Mouse (Mus musculus): Measurements from ENCODE around the gene Prrg1. TPM values are rescaled to one million over a fixed set of nuclear protein-coding genes. Genes with fewer than 3 reads are reported as not detected.
A peak's percentile ranks its signal among the peaks of the same experiment; 100 is the strongest.

The Prrg1 gene
- 7.9 and 9.4 TPM in 2 replicates for polyA plus RNA-seq (2016; fragmentation: Nextera tagmentation; extraction: Ambion mirVana)

- ATAC-seq (ENCODE audit: low FRiP score) = peak; percentile 98
- H3K4me1 ChIP-seq = no peaks in the 10 kb centered on the region
- H3K27ac ChIP-seq = peak within 1 kb of the TSS; percentile 77
- 14% methylated on average over 35 of the region's 36 CpGs for WGBS
- H3K9ac ChIP-seq = peak within 1 kb of the TSS; percentile 53
- peak within 1 kb of the TSS; percentile 52 for H3K4me2 ChIP-seq (replicated peaks)
- H3K4me3 ChIP-seq = peak within 1 kb of the TSS; percentile 48
- H3K27me3 ChIP-seq = no peaks in the 10 kb centered on the region
- H3K36me3 ChIP-seq = no peaks in the 10 kb centered on the region
- H3K9me3 ChIP-seq (replicated peaks) = no peaks in the 10 kb centered on the region
Observed at GRCm38 (mm10) chrX:78583202-78584004, at the start of gene Prrg1. Prrg1 (minus strand) TSS chrX:78583896.

GRCm38 (mm10) chrX:78605814-78606213 lies 22.1 kb upstream of the Prrg1 start:
- Histone ChIP-seq H3K4me3 (no peak overlapping the region), H3K4me2 (replicated peaks) (no peak overlapping the region), H3K27ac (no peak overlapping the region), H3K27me3 (no peaks in the 10 kb centered on the region), H3K4me1 (no peaks in the 10 kb centered on the region), H3K9ac (no peak overlapping the region), H3K9me3 (replicated peaks) (no peaks in the 10 kb centered on the region), H3K36me3 (no peaks in the 10 kb centered on the region)
- no peak for ATAC-seq (ENCODE audit: low FRiP score)
- WGBS = 59% methylated on average over 2 of the region's 2 CpGs

- H3K9me3 ChIP-seq (replicated peaks) = no peaks in the 10 kb centered on the region
- WGBS = 70% methylated on average over 2 of the region's 2 CpGs
Observed at GRCm38 (mm10) chrX:78593138-78593537, 9.4 kb upstream of the Prrg1 start.

GRCm38 (mm10) chrX:78582854-78583201 lies 868 bp downstream of the Prrg1 start:
- ATAC-seq (ENCODE audit: low FRiP score) = peak; percentile 60
- Histone ChIP-seq H3K27me3 (no peaks in the 10 kb centered on the region), H3K4me1 (no peaks in the 10 kb centered on the region), H3K9ac (peak overlapping the region; percentile 53), H3K4me3 (peak overlapping the region; percentile 48), H3K36me3 (no peaks in the 10 kb centered on the region), H3K27ac (peak overlapping the region; percentile 77; the same call in 1 of the 2 replicates), H3K4me2 (replicated peaks) (peak overlapping the region; percentile 52), H3K9me3 (replicated peaks) (no peaks in the 10 kb centered on the region)
- WGBS = 29% methylated on average over 12 of the region's 21 CpGs

More at GRCm38 (mm10) chrX:78593138-78593537, 9.4 kb upstream of the Prrg1 start:
- H3K27me3 ChIP-seq = no peaks in the 10 kb centered on the region
- no peak overlapping the region for H3K4me3 ChIP-seq
- H3K36me3 ChIP-seq = no peaks in the 10 kb centered on the region
- H3K9ac ChIP-seq = no peak overlapping the region
- no peak overlapping the region for H3K27ac ChIP-seq
- no peaks in the 10 kb centered on the region for H3K4me1 ChIP-seq
- no peak overlapping the region for H3K4me2 ChIP-seq (replicated peaks)
- no peak for ATAC-seq (ENCODE audit: low FRiP score)

DNA sequence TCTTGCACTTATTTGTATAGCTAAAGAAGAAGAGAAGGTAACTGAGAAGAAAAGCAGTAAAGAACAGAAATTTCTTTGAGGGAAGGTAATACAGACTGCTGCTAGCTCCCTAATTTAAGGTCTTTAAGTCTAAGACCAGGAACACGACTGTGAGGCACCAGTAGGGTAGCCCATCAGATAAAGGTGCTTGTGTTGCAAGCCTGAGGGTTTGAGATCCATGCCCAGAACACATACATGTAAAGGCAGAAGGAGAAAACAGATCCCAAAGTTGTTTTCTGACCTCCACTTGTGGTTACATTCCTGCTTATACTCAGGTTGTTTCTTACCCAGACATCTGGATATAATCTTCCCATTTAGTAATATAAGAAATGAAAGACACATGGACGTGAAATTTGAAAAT lies 20.2 kb downstream of the Prrg1 start:
- Histone ChIP-seq H3K27me3 (no peaks in the 10 kb centered on the region), H3K4me1 (no peaks in the 10 kb centered on the region), H3K36me3 (no peaks in the 10 kb centered on the region), H3K27ac (no peak overlapping the region), H3K9ac (no peak overlapping the region), H3K9me3 (replicated peaks) (no peaks in the 10 kb centered on the region), H3K4me3 (no peak overlapping the region), H3K4me2 (replicated peaks) (no peak overlapping the region)
- WGBS = 58% methylated on average over 2 of the region's 2 CpGs
- no peak for ATAC-seq (ENCODE audit: low FRiP score)

DNA sequence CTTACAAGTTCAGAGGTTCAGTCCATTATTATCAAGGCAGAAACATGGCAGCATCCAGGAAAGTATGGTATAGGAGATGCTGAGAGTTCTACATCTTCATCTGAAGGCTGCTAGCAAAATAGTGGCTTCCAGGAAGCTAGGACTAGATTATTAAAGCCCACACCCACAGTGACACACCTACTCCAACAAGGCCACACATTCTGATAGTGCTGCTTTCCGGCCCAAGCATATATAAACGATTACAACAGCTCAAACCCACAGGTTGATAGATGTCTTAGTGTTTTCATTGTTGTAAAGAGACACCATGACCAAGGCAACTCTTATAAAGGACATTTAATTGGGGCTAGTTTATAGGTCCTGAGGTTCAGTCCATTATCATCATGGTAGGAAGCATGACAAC lies 30.3 kb downstream of the Prrg1 start:
- Histone ChIP-seq H3K4me1 (no peaks in the 10 kb centered on the region), H3K9me3 (replicated peaks) (no peaks in the 10 kb centered on the region), H3K4me2 (replicated peaks) (no peak overlapping the region), H3K36me3 (no peaks in the 10 kb centered on the region), H3K27me3 (no peaks in the 10 kb centered on the region), H3K4me3 (no peak overlapping the region), H3K27ac (no peak overlapping the region), H3K9ac (no peak overlapping the region)
- 89% methylated on average over 2 of the region's 2 CpGs for WGBS
- no peak for ATAC-seq (ENCODE audit: low FRiP score)

- no peaks in the 10 kb centered on the region for H3K27me3 ChIP-seq
- no peak overlapping the region for H3K4me3 ChIP-seq
- no peak overlapping the region for H3K27ac ChIP-seq
- no peaks in the 10 kb centered on the region for H3K9me3 ChIP-seq (replicated peaks)
- no peaks in the 10 kb centered on the region for H3K4me1 ChIP-seq
- no peak overlapping the region for H3K4me2 ChIP-seq (replicated peaks)
- no peaks in the 10 kb centered on the region for H3K36me3 ChIP-seq
- ATAC-seq (ENCODE audit: low FRiP score) = no peak
- no peak overlapping the region for H3K9ac ChIP-seq
- 69% methylated on average over 1 of the region's 1 CpGs for whole genome bisulfite sequencing
Observed at GRCm38 (mm10) chrX:78552704-78553103, 31.0 kb downstream of the Prrg1 start.

- Histone ChIP-seq H3K9me3 (replicated peaks) (no peaks in the 10 kb centered on the region), H3K4me1 (no peaks in the 10 kb centered on the region), H3K27me3 (no peaks in the 10 kb centered on the region), H3K27ac (no peak overlapping the region), H3K4me2 (replicated peaks) (no peak overlapping the region), H3K36me3 (no peaks in the 10 kb centered on the region), H3K9ac (no peak overlapping the region), H3K4me3 (no peak overlapping the region)
- ATAC-seq (ENCODE audit: low FRiP score) = no peak
- 58% methylated on average over 1 of the region's 1 CpGs for WGBS
Observed at GRCm38 (mm10) chrX:78547696-78548095, 36.0 kb downstream of the Prrg1 start.

DNA sequence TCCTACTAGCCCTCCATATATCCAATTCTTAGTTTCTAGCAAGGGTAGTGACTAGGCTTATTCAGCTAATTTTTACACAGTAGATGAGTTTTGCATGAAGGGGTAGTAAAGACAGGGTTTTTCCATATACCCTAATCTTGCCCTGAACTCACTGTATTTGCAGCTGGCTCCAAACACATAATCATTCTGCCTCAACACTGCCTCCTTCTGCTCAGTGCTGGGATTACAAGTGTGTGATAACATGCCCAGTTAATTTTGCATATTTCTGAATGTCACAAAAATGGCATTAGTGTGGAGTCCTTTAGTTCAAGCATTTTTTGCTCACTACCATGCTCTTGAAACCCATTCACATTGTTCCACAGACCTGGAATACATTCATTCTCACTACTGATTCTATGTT lies 44.0 kb downstream of the Prrg1 start:
- Histone ChIP-seq H3K4me2 (replicated peaks) (no peak overlapping the region), H3K27ac (no peak overlapping the region), H3K9ac (no peak overlapping the region), H3K36me3 (no peaks in the 10 kb centered on the region), H3K9me3 (replicated peaks) (no peaks in the 10 kb centered on the region), H3K27me3 (no peaks in the 10 kb centered on the region), H3K4me3 (no peak overlapping the region), H3K4me1 (no peaks in the 10 kb centered on the region)
- ATAC-seq (ENCODE audit: low FRiP score) = no peak

- H3K27ac ChIP-seq = no peak overlapping the region
- no peaks in the 10 kb centered on the region for H3K4me1 ChIP-seq
- H3K9ac ChIP-seq = no peak overlapping the region
- no peaks in the 10 kb centered on the region for H3K27me3 ChIP-seq
- WGBS = 76% methylated on average over 2 of the region's 2 CpGs
- no peaks in the 10 kb centered on the region for H3K36me3 ChIP-seq
- no peak overlapping the region for H3K4me3 ChIP-seq
- H3K4me2 ChIP-seq (replicated peaks) = no peak overlapping the region
- H3K9me3 ChIP-seq (replicated peaks) = no peaks in the 10 kb centered on the region
- ATAC-seq (ENCODE audit: low FRiP score) = no peak
Observed at GRCm38 (mm10) chrX:78538632-78539316, 44.9 kb downstream of the Prrg1 start.

- Histone ChIP-seq H3K4me1 (no peaks in the 10 kb centered on the region), H3K4me2 (replicated peaks) (no peak overlapping the region), H3K9ac (no peak overlapping the region), H3K36me3 (no peaks in the 10 kb centered on the region), H3K9me3 (replicated peaks) (no peaks in the 10 kb centered on the region), H3K27me3 (no peaks in the 10 kb centered on the region), H3K4me3 (no peak overlapping the region), H3K27ac (no peak overlapping the region)
- 98% methylated on average over 2 of the region's 2 CpGs for WGBS
- no peak for ATAC-seq (ENCODE audit: low FRiP score)
Observed at GRCm38 (mm10) chrX:78518301-78518700, 65.4 kb downstream of the Prrg1 start.

DNA sequence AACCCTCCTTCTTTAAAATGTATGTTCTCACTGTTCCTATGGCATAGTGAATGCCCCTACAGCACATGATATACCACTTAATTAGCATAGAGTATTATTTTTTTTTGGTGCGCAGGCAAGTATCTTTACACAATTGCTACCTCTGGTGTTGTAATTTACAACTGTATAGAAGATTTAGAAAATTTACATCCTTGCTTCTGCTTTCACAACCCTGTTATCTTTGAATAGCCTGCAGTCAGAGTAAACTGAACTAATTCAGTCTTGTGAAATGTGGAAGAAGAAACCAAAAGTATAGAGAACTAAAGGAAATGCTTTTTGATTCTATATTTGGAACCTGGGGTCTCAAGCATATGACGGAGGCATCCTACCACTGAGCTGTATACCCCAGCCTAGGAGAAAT lies 100.7 kb downstream of the Prrg1 start:
- H3K4me3 ChIP-seq = no peak overlapping the region
- H3K27me3 ChIP-seq = no peaks in the 10 kb centered on the region
- H3K36me3 ChIP-seq = no peaks in the 10 kb centered on the region
- no peaks in the 10 kb centered on the region for H3K4me1 ChIP-seq
- no peak overlapping the region for H3K27ac ChIP-seq
- ATAC-seq (ENCODE audit: low FRiP score) = no peak
- H3K9me3 ChIP-seq (replicated peaks) = no peaks in the 10 kb centered on the region
- H3K4me2 ChIP-seq (replicated peaks) = no peak overlapping the region
- 90% methylated on average over 2 of the region's 2 CpGs for WGBS
- H3K9ac ChIP-seq = no peak overlapping the region

GRCm38 (mm10) chrX:78479710-78480109 lies 104.0 kb downstream of the Prrg1 start:
- no peak overlapping the region for H3K9ac ChIP-seq
- H3K4me3 ChIP-seq = no peak overlapping the region
- H3K9me3 ChIP-seq (replicated peaks) = no peaks in the 10 kb centered on the region
- H3K4me1 ChIP-seq = no peaks in the 10 kb centered on the region
- H3K36me3 ChIP-seq = no peaks in the 10 kb centered on the region
- H3K27me3 ChIP-seq = no peaks in the 10 kb centered on the region
- no peak for ATAC-seq (ENCODE audit: low FRiP score)
- WGBS = 71% methylated on average over 3 of the region's 3 CpGs
- H3K27ac ChIP-seq = no peak overlapping the region
- H3K4me2 ChIP-seq (replicated peaks) = no peak overlapping the region
